ENCODE assay signal across 11 mouse cellular contexts in the genomic region with DNA sequence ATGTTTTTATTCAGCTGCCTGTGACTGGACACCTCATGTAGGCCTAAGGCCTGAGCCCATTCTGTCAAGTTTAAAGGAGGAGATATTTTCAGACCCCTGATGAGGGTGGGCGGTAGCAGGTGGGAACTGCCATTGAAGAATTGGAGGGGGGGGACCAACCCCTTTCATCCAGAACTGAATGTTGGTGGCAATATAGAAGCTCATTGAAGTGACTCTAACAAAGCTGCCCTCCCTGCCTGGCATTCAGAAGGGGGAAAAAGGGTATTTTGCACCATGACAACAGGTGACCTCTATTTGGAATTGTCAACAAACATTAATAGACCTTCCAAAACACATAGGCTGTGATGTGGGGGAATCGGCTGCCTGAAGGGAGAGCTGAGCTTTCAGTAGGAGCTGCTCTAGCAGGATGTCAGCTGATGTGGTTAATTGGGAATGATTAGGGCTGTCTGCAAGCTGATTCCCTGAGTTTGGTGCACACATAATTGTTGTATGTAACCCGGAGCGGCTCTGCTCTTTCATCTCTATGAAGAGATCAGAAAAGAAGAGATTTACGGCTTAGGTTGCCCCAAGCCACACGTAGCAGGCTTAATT.
DNase-seq lines count a peak whose midpoint lies in the region; ATAC-seq and TF ChIP-seq lines count a peak whose summit lies in the region.
"Had no signal": no experiment of that assay in that cellular context is flagged by ENCODE, and none has a peak within 500 bp of the region (broad histone marks: within the 10 kb centered on the region; RNA-seq: fewer than 3 reads in every experiment).

No protein-coding gene starts in this region.

- H3K9me3 ChIP-seq in forebrain, embryonic 16.5 days (ENCODE audit: control insufficient read depth, low read length), result no peaks in the 10 kb centered on the region
- H3K9me3 ChIP-seq in midbrain, embryonic 12.5 days, result no peaks in the 10 kb centered on the region
- H3K9me3 ChIP-seq: liver, embryonic 13.5 days had no signal

- ATAC-seq in forebrain, embryonic 16.5 days, result peak; percentile 57; the same call in 1 of the 2 replicates
- peak; percentile 80 for ATAC-seq in midbrain, embryonic 12.5 days (ENCODE audit: low FRiP score, low read depth)
- no peak for ATAC-seq in CD4-positive, CD25-positive, alpha-beta regulatory T cell, adult 4 months

- H3K27me3 ChIP-seq in kidney, adult 2 months (replicated peaks; ENCODE audit: control insufficient read depth, insufficient read depth, low read length), result no peaks in the 10 kb centered on the region
- H3K27me3 ChIP-seq in forebrain, embryonic 16.5 days (replicated peaks; ENCODE audit: control insufficient read depth, insufficient read depth, low read length), result peaks cover 35% of the 10 kb centered on the region
- H3K27me3 ChIP-seq in midbrain, embryonic 12.5 days, result 0 out of 2 replicates have a peak, but pooled peaks cover 2% of the 10 kb centered on the region
- H3K27me3 ChIP-seq: liver, embryonic 13.5 days had no signal

- no peak for TF ChIP-seq CTCF in kidney, adult 2 months (conservative IDR thresholded peaks at IDR 0.05; ENCODE audit: insufficient read depth, insufficient read length, low read depth, low read length)

- no peak overlapping the region for H3K4me3 ChIP-seq in kidney, adult 2 months (ENCODE audit: insufficient read depth, low read depth, low read length)
- H3K4me3 ChIP-seq in forebrain, embryonic 16.5 days (replicated peaks; ENCODE audit: low read length), result no peak overlapping the region
- H3K4me3 ChIP-seq in midbrain, embryonic 12.5 days, result no peak overlapping the region
- H3K4me3 ChIP-seq: heart, adult 2 months; liver, embryonic 13.5 days had no signal

- H3K9ac ChIP-seq in forebrain, embryonic 16.5 days (replicated peaks; ENCODE audit: low read depth, low read length), result no peak overlapping the region
- no peak overlapping the region for H3K9ac ChIP-seq in midbrain, embryonic 12.5 days (replicated peaks)
- H3K9ac ChIP-seq: liver, embryonic 13.5 days had no signal

- 66% methylated on average over 6 of the region's 6 CpGs for WGBS in kidney, adult 2 months
- WGBS in forebrain, embryonic 16.5 days, result 9% methylated on average over 6 of the region's 6 CpGs
- 13% methylated on average over 6 of the region's 6 CpGs for WGBS in midbrain, embryonic 12.5 days

- no peak overlapping the region for H3K27ac ChIP-seq in kidney, adult 2 months (ENCODE audit: insufficient read depth, low read depth, low read length)
- no peak overlapping the region for H3K27ac ChIP-seq in forebrain, embryonic 16.5 days (ENCODE audit: low read length)
- H3K27ac ChIP-seq in midbrain, embryonic 12.5 days (replicated peaks), result no peak overlapping the region
- H3K27ac ChIP-seq: heart, adult 2 months; liver, embryonic 13.5 days had no signal

- H3K4me2 ChIP-seq in forebrain, embryonic 16.5 days (ENCODE audit: low read length), result no peak overlapping the region
- no peak overlapping the region for H3K4me2 ChIP-seq in midbrain, embryonic 12.5 days (replicated peaks)
- H3K4me2 ChIP-seq: liver, embryonic 13.5 days had no signal

- no peak for TF ChIP-seq POLR2A in kidney, adult 2 months (IDR thresholded peaks at IDR 0.05; ENCODE audit: low read depth, low read length)

- H3K4me1 ChIP-seq in kidney, adult 2 months (ENCODE audit: control insufficient read depth, insufficient read depth, low read length), result no peaks in the 10 kb centered on the region
- peaks cover 7% of the 10 kb centered on the region for H3K4me1 ChIP-seq in forebrain, embryonic 16.5 days (replicated peaks; ENCODE audit: control insufficient read depth, insufficient read depth, low read length)
- peaks cover 19% of the 10 kb centered on the region for H3K4me1 ChIP-seq in midbrain, embryonic 12.5 days
- H3K4me1 ChIP-seq: liver, embryonic 13.5 days had no signal

- no peaks in the 10 kb centered on the region for H3K36me3 ChIP-seq in kidney, adult 2 months (ENCODE audit: control insufficient read depth, insufficient read depth, low read length)
- H3K36me3 ChIP-seq in forebrain, embryonic 16.5 days (ENCODE audit: control insufficient read depth, insufficient read depth), result no peaks in the 10 kb centered on the region
- H3K36me3 ChIP-seq in midbrain, embryonic 12.5 days, result no peaks in the 10 kb centered on the region
- H3K36me3 ChIP-seq: liver, embryonic 13.5 days had no signal

- peak; percentile 17 for DNase-seq in kidney, postnatal 14 days
- no peak for DNase-seq in kidney, adult 2 months
- no peak for DNase-seq in gastrocnemius, postnatal 4 days (ENCODE audit: low spot score in 2 of 2)
- DNase-seq in gastrocnemius, adult 8-10 months (ENCODE audit: low spot score in 2 of 2), result no peak
- DNase-seq: adrenal gland, adult 8-10 months; heart, adult 2 months; liver, embryonic 13.5 days; thymus, postnatal 14 days had no signal
